Mouse (Mus musculus): ENCODE results near the gene Mstn.

The Mstn gene

DNA sequence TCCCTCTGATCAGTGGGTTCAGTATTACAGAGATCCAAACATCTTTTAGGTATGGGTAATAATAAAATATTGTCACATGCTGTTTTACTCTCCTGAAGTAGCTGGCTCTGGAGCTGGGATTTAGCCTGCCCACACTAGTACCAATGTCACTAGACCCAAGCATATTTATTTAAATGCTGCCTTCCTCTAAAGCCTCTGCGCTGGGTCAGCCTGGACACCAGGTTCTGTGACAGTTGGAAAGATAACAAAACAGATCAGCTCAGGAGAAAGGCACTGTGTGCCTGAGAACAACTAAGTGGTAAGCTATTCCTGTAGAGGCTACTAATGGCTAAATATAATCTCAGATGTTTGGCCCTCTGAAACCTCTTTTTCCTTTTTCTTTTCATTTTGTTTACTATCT is 49.1 kb downstream of the Mstn start:
- no peak for DNase-seq
